Mouse (Mus musculus) hematopoietic multipotent progenitor cell, adult 10-12 weeks (in vitro differentiated cells): Measurements from ENCODE around the gene Vmn2r17. TPM values are rescaled to one million over a fixed set of nuclear protein-coding genes. Genes with fewer than 3 reads are reported as not detected.

Experiments
- polyA plus RNA-seq: library from polyadenylated mRNA; stranded (reverse); fragments of >175 nt; gene quantifications from 2 replicates; pipeline ENCODE4 v1.2.3, GENCODE M21; 2012; ENCODE audit warnings: low replicate concordance

Vmn2r17 gene
- not detected in 2 replicates for polyA plus RNA-seq

GRCm38 (mm10) chr5:109419388-109419787 is at the start of gene Vmn2r17:
TSS of gene Vmn2r17 (plus strand) at chr5:109419688.

Other genes with a start within 250 kb of the Vmn2r17 start
- gene Vmn2r13, start 227.5 kb upstream of the Vmn2r17 start, polyA plus RNA-seq = not detected in 2 replicates
- gene Vmn2r14, start 195.0 kb upstream of the Vmn2r17 start, polyA plus RNA-seq = not detected in 2 replicates
- not detected in 2 replicates for gene Vmn2r15, start 122.0 kb upstream of the Vmn2r17 start, polyA plus RNA-seq
- not detected in 2 replicates for gene Vmn2r16, start 89.5 kb upstream of the Vmn2r17 start, polyA plus RNA-seq
- 149 and 442 TPM in 2 replicates for gene Crlf2, start 139.3 kb downstream of the Vmn2r17 start, polyA plus RNA-seq